Mouse (Mus musculus): ENCODE data around the gene Grwd1. TPM values are rescaled to one million over a fixed set of nuclear protein-coding genes. Genes with fewer than 3 reads are reported as not detected.

Gene Grwd1
- polyA plus RNA-seq, 1 experiment from 2014 or later = 51.4 TPM

GRCm38 (mm10) chr7:45850661-45851060 lies 19.9 kb upstream of the Grwd1 start:
- Histone ChIP-seq H3K27me3 (ENCODE audit: control insufficient read depth, insufficient read depth, low read depth, low read length) (no peaks in the 10 kb centered on the region), H3K9me3 (ENCODE audit: control insufficient read depth, low read length) (no peaks in the 10 kb centered on the region), H3K4me1 (replicated peaks; ENCODE audit: control insufficient read depth, insufficient read depth, low read length) (no peaks in the 10 kb centered on the region), H3K27ac (ENCODE audit: low read length) (no peak overlapping the region), H3K4me2 (ENCODE audit: low read depth, low read length) (no peak overlapping the region), H3K36me3 (ENCODE audit: control insufficient read depth, insufficient read depth, low read length) (no peaks in the 10 kb centered on the region), H3K4me3 (ENCODE audit: low read length) (no peak overlapping the region), H3K9ac (ENCODE audit: low read length) (no peak overlapping the region)
- ATAC-seq (ENCODE audit: low read depth) = no peak
- WGBS = 33% methylated on average over 3 of the region's 3 CpGs

- no peaks in the 10 kb centered on the region for H3K9me3 ChIP-seq (ENCODE audit: control insufficient read depth, low read length)
- H3K4me3 ChIP-seq (ENCODE audit: low read length) = no peak overlapping the region
- H3K4me1 ChIP-seq (replicated peaks; ENCODE audit: control insufficient read depth, insufficient read depth, low read length) = no peaks in the 10 kb centered on the region
- no peaks in the 10 kb centered on the region for H3K36me3 ChIP-seq (ENCODE audit: control insufficient read depth, insufficient read depth, low read length)
- no peak overlapping the region for H3K9ac ChIP-seq (ENCODE audit: low read length)
- no peak overlapping the region for H3K4me2 ChIP-seq (ENCODE audit: low read depth, low read length)
- peak overlapping the region; percentile 65 for H3K27ac ChIP-seq (ENCODE audit: low read length)
- WGBS = 11% methylated on average over 6 of the region's 6 CpGs
- no peaks in the 10 kb centered on the region for H3K27me3 ChIP-seq (ENCODE audit: control insufficient read depth, insufficient read depth, low read depth, low read length)
- ATAC-seq (ENCODE audit: low read depth) = peak; percentile 83
These were observed 17.8 kb upstream of the Grwd1 start for GRCm38 (mm10) chr7:45848447-45849027.

- H3K27ac ChIP-seq (ENCODE audit: low read length) = no peak overlapping the region
- no peaks in the 10 kb centered on the region; the same call in 1 of the 2 replicates for H3K27me3 ChIP-seq (ENCODE audit: control insufficient read depth, insufficient read depth, low read depth, low read length)
- no peaks in the 10 kb centered on the region for H3K36me3 ChIP-seq (ENCODE audit: control insufficient read depth, insufficient read depth, low read length)
- 77% methylated on average over 10 of the region's 10 CpGs for WGBS
- no peak overlapping the region for H3K9ac ChIP-seq (ENCODE audit: low read length)
- no peak for ATAC-seq (ENCODE audit: low read depth)
- H3K4me3 ChIP-seq (ENCODE audit: low read length) = no peak overlapping the region
- H3K9me3 ChIP-seq (ENCODE audit: control insufficient read depth, low read length) = no peaks in the 10 kb centered on the region
- H3K4me2 ChIP-seq (ENCODE audit: low read depth, low read length) = no peak overlapping the region
- no peaks in the 10 kb centered on the region for H3K4me1 ChIP-seq (replicated peaks; ENCODE audit: control insufficient read depth, insufficient read depth, low read length)
These were observed 12.4 kb upstream of the Grwd1 start for GRCm38 (mm10) chr7:45842950-45843744.

GRCm38 (mm10) chr7:45833924-45834323 lies 3.2 kb upstream of the Grwd1 start:
- H3K4me1 ChIP-seq (replicated peaks; ENCODE audit: control insufficient read depth, insufficient read depth, low read length) = peaks cover 23% of the 10 kb centered on the region
- WGBS = 2% methylated on average over 29 of the region's 31 CpGs
- no peaks in the 10 kb centered on the region for H3K36me3 ChIP-seq (ENCODE audit: control insufficient read depth, insufficient read depth, low read length)
- H3K4me3 ChIP-seq (ENCODE audit: low read length) = peak overlapping the region; percentile 52
- peaks cover 44% of the 10 kb centered on the region for H3K27me3 ChIP-seq (ENCODE audit: control insufficient read depth, insufficient read depth, low read depth, low read length)
- peak overlapping the region; percentile 70 for H3K4me2 ChIP-seq (ENCODE audit: low read depth, low read length)
- H3K9me3 ChIP-seq (ENCODE audit: control insufficient read depth, low read length) = no peaks in the 10 kb centered on the region
- peak overlapping the region; percentile 62 for H3K9ac ChIP-seq (ENCODE audit: low read length)
- H3K27ac ChIP-seq (ENCODE audit: low read length) = no peak overlapping the region
- ATAC-seq (ENCODE audit: low read depth) = no peak

- Histone ChIP-seq H3K9me3 (ENCODE audit: control insufficient read depth, low read length) (no peaks in the 10 kb centered on the region), H3K4me2 (ENCODE audit: low read depth, low read length) (peak overlapping the region; percentile 70), H3K4me1 (replicated peaks; ENCODE audit: control insufficient read depth, insufficient read depth, low read length) (peaks cover 23% of the 10 kb centered on the region), H3K4me3 (ENCODE audit: low read length) (peak overlapping the region; percentile 52), H3K9ac (ENCODE audit: low read length) (peak overlapping the region; percentile 62), H3K36me3 (ENCODE audit: control insufficient read depth, insufficient read depth, low read length) (peaks cover 3% of the 10 kb centered on the region), H3K27ac (ENCODE audit: low read length) (no peak overlapping the region), H3K27me3 (ENCODE audit: control insufficient read depth, insufficient read depth, low read depth, low read length) (peaks cover 44% of the 10 kb centered on the region)
- under 1% methylated on average over 58 of the region's 86 CpGs for WGBS
- peak; percentile 28; the same call in 1 of the 2 replicates for ATAC-seq (ENCODE audit: low read depth)
These were observed 2.5 kb upstream of the Grwd1 start for GRCm38 (mm10) chr7:45833148-45833790.

- H3K9me3 ChIP-seq (ENCODE audit: control insufficient read depth, low read length) = no peaks in the 10 kb centered on the region
- peaks cover 44% of the 10 kb centered on the region for H3K27me3 ChIP-seq (ENCODE audit: control insufficient read depth, insufficient read depth, low read depth, low read length)
- H3K27ac ChIP-seq (ENCODE audit: low read length) = no peak overlapping the region
- H3K4me1 ChIP-seq (replicated peaks; ENCODE audit: control insufficient read depth, insufficient read depth, low read length) = peaks cover 23% of the 10 kb centered on the region
- H3K36me3 ChIP-seq (ENCODE audit: control insufficient read depth, insufficient read depth, low read length) = peaks cover 8% of the 10 kb centered on the region
- no peak for ATAC-seq (ENCODE audit: low read depth)
- H3K4me3 ChIP-seq (ENCODE audit: low read length) = peak overlapping the region; percentile 52
- WGBS = 8% methylated on average over 30 of the region's 30 CpGs
- peak overlapping the region; percentile 62 for H3K9ac ChIP-seq (ENCODE audit: low read length)
- peak overlapping the region; percentile 70 for H3K4me2 ChIP-seq (ENCODE audit: low read depth, low read length)
These were observed 1.7 kb upstream of the Grwd1 start for GRCm38 (mm10) chr7:45832428-45832827.

- 18% methylated on average over 5 of the region's 5 CpGs for WGBS
- Histone ChIP-seq H3K27me3 (ENCODE audit: control insufficient read depth, insufficient read depth, low read depth, low read length) (peaks cover 44% of the 10 kb centered on the region), H3K27ac (ENCODE audit: low read length) (no peak overlapping the region), H3K4me3 (ENCODE audit: low read length) (peak overlapping the region; percentile 95), H3K4me2 (ENCODE audit: low read depth, low read length) (peak overlapping the region; percentile 79), H3K4me1 (replicated peaks; ENCODE audit: control insufficient read depth, insufficient read depth, low read length) (peaks cover 23% of the 10 kb centered on the region), H3K9ac (ENCODE audit: low read length) (peak overlapping the region; percentile 80), H3K9me3 (ENCODE audit: control insufficient read depth, low read length) (no peaks in the 10 kb centered on the region), H3K36me3 (ENCODE audit: control insufficient read depth, insufficient read depth, low read length) (peaks cover 18% of the 10 kb centered on the region)
- no peak for ATAC-seq (ENCODE audit: low read depth)
These were observed 383 bp upstream of the Grwd1 start for GRCm38 (mm10) chr7:45831128-45831525.

- 83% methylated on average over 7 of the region's 7 CpGs for WGBS
These were observed 4.1 kb downstream of the Grwd1 start for GRCm38 (mm10) chr7:45826631-45827030.

GRCm38 (mm10) chr7:45824598-45824997 lies 6.1 kb downstream of the Grwd1 start, which contains the start of gene Kcnj14:
Gene Kcnj14 (minus strand): TSS chr7:45824782.
- Histone ChIP-seq H3K36me3 (ENCODE audit: control insufficient read depth, insufficient read depth, low read length) (peaks cover 29% of the 10 kb centered on the region), H3K9ac (ENCODE audit: low read length) (no peak within 1 kb of the TSS), H3K4me3 (ENCODE audit: low read length) (no peak within 1 kb of the TSS), H3K4me1 (replicated peaks; ENCODE audit: control insufficient read depth, insufficient read depth, low read length) (peaks cover 2% of the 10 kb centered on the region), H3K27me3 (ENCODE audit: control insufficient read depth, insufficient read depth, low read depth, low read length) (no peaks in the 10 kb centered on the region), H3K4me2 (ENCODE audit: low read depth, low read length) (no peak within 1 kb of the TSS), H3K9me3 (ENCODE audit: control insufficient read depth, low read length) (no peaks in the 10 kb centered on the region), H3K27ac (ENCODE audit: low read length) (no peak within 1 kb of the TSS)
- no peak for ATAC-seq (ENCODE audit: low read depth)
- 56% methylated on average over 7 of the region's 7 CpGs for WGBS

More at GRCm38 (mm10) chr7:45826631-45827030, 4.1 kb downstream of the Grwd1 start:
- ATAC-seq (ENCODE audit: low read depth) = no peak
- no peak overlapping the region for H3K4me2 ChIP-seq (ENCODE audit: low read depth, low read length)
- no peak overlapping the region for H3K9ac ChIP-seq (ENCODE audit: low read length)
- H3K27ac ChIP-seq (ENCODE audit: low read length) = no peak overlapping the region
- no peaks in the 10 kb centered on the region for H3K9me3 ChIP-seq (ENCODE audit: control insufficient read depth, low read length)
- H3K4me3 ChIP-seq (ENCODE audit: low read length) = no peak overlapping the region
- peaks cover 29% of the 10 kb centered on the region for H3K36me3 ChIP-seq (ENCODE audit: control insufficient read depth, insufficient read depth, low read length)
- peaks cover 5% of the 10 kb centered on the region for H3K27me3 ChIP-seq (ENCODE audit: control insufficient read depth, insufficient read depth, low read depth, low read length)
- H3K4me1 ChIP-seq (replicated peaks; ENCODE audit: control insufficient read depth, insufficient read depth, low read length) = peaks cover 10% of the 10 kb centered on the region
